Mouse (Mus musculus) CH12.LX (cell line): ENCODE measurements around the gene Akr1cl. TPM values are rescaled to one million over a fixed set of nuclear protein-coding genes. Genes with fewer than 3 reads are reported as not detected.

Source experiments
- DNase-seq: peaks from one replicate; pipeline ENCODE4 v3.0.0-alpha.2; 2013; ENCODE audit errors: extremely low read depth
- H3K27ac ChIP-seq: 2 replicates; pipeline ENCODE4 v1.5.1; 2012; ENCODE audit warnings: low read depth, mild to moderate bottlenecking, control low read depth, moderate library complexity; ENCODE audit not compliant: insufficient read depth
- H3K27me3 ChIP-seq: replicated peaks from 2 replicates; pipeline ENCODE3; 2012; ENCODE audit warnings: inconsistent platforms
- H3K36me3 ChIP-seq, 2 experiments: replicated peaks in 1 of 2; 2 replicates each; pipeline versions ENCODE3 to v1.6.1; 2012; ENCODE audit warnings: inconsistent platforms in 1 of 2, low read length in 1 of 2, mild to moderate bottlenecking in 1 of 2, mixed read lengths in 1 of 2, moderate library complexity in 1 of 2; ENCODE audit not compliant: control insufficient read depth in 1 of 2, insufficient read depth in 1 of 2
- H3K4me1 ChIP-seq, 2 experiments: 2 replicates each; pipeline ENCODE4 v1.6.1; 2012; ENCODE audit warnings: inconsistent platforms in 1 of 2, moderate library complexity in 1 of 2; ENCODE audit not compliant: insufficient read depth in 2 of 2, control insufficient read depth in 1 of 2
- H3K4me2 ChIP-seq: 2 replicates; pipeline ENCODE4 v1.6.1; 2012; ENCODE audit warnings: low read depth, mild to moderate bottlenecking, control low read depth; ENCODE audit not compliant: poor library complexity, insufficient read depth, severe bottlenecking
- H3K4me3 ChIP-seq, 3 experiments: fragments of 150-350 bp in 1 of 3; sonication (generic) in 1 of 3; replicated peaks in 1 of 3; 2 replicates each; pipeline versions ENCODE3 to v1.5.1; 2011 to 2012; ENCODE audit warnings: low read depth in 2 of 3, low read length in 2 of 3, mild to moderate bottlenecking in 2 of 3, moderate library complexity in 2 of 3, control low read depth in 1 of 3, improper control_type of control experiment in 1 of 3, inconsistent platforms in 1 of 3, mixed read lengths in 1 of 3; ENCODE audit not compliant: poor library complexity in 1 of 3
- H3K79me2 ChIP-seq: replicated peaks from 2 replicates; pipeline ENCODE4 v1.6.1; 2012; ENCODE audit warnings: mild to moderate bottlenecking, moderate library complexity; ENCODE audit not compliant: control insufficient read depth, poor library complexity, insufficient read depth, severe bottlenecking; ENCODE audit errors: extremely low read depth
- H3K9ac ChIP-seq: 2 replicates; pipeline ENCODE4 v1.6.1; 2012; ENCODE audit warnings: low read depth, mild to moderate bottlenecking, control low read depth, moderate library complexity; ENCODE audit not compliant: insufficient read depth
- H3K9me3 ChIP-seq: replicated peaks from 2 replicates; pipeline ENCODE3; 2012; ENCODE audit warnings: low read length, inconsistent platforms, mixed read lengths
- BHLHE40 ChIP-seq: IDR thresholded peaks from 2 replicates; pipeline ENCODE4 v1.6.1; 2011; ENCODE audit warnings: mild to moderate bottlenecking, low read depth, low read length, improper control_type of control experiment
- CHD1 ChIP-seq: IDR thresholded peaks from 2 replicates; pipeline ENCODE4 v1.6.1; 2012; ENCODE audit warnings: low read depth, low read length, improper control_type of control experiment, inconsistent platforms
- CTCF ChIP-seq, 2 experiments: IDR thresholded peaks in 1 of 2; conservative IDR thresholded peaks in 1 of 2; 2 replicates each; pipeline ENCODE4 v1.5.1; 2011 to 2012; ENCODE audit warnings: low read depth in 2 of 2, low read length in 2 of 2, improper control_type of control experiment in 1 of 2, inconsistent platforms in 1 of 2, mild to moderate bottlenecking in 1 of 2, moderate library complexity in 1 of 2
- E2F4 ChIP-seq: IDR thresholded peaks from 2 replicates; pipeline ENCODE4 v1.6.1; 2011; ENCODE audit warnings: low read depth, low read length, improper control_type of control experiment; ENCODE audit not compliant: insufficient replicate concordance
- ELF1 ChIP-seq: IDR thresholded peaks from 2 replicates; pipeline ENCODE4 v1.6.1; 2014; ENCODE audit warnings: low read depth, mild to moderate bottlenecking, inconsistent platforms, low read length, improper control_type of control experiment
- ETS1 ChIP-seq: conservative IDR thresholded peaks from 2 replicates; pipeline ENCODE4 v1.6.1; 2012; ENCODE audit warnings: low read depth, mild to moderate bottlenecking, inconsistent platforms, low read length, improper control_type of control experiment, moderate library complexity
- GABPA ChIP-seq: IDR thresholded peaks from 2 replicates; pipeline ENCODE4 v1.6.1; 2012; ENCODE audit warnings: low read depth, low read length, improper control_type of control experiment, inconsistent platforms; ENCODE audit not compliant: insufficient replicate concordance
- IRF4 ChIP-seq: IDR thresholded peaks from 2 replicates; pipeline ENCODE4 v1.6.1; 2014; ENCODE audit warnings: low read depth, mild to moderate bottlenecking, inconsistent platforms, low read length, improper control_type of control experiment
- JUN ChIP-seq: IDR thresholded peaks from 2 replicates; pipeline ENCODE4 v1.6.1; 2011; ENCODE audit warnings: low read depth, mild to moderate bottlenecking, low read length, improper control_type of control experiment, moderate library complexity; ENCODE audit not compliant: insufficient read depth
- JUND ChIP-seq: conservative IDR thresholded peaks from 2 replicates; pipeline ENCODE4 v1.6.1; 2011; ENCODE audit warnings: low read depth, low read length, improper control_type of control experiment
- MAZ ChIP-seq: IDR thresholded peaks from 2 replicates; pipeline ENCODE4 v1.6.1; 2012; ENCODE audit warnings: low read depth, mild to moderate bottlenecking, inconsistent platforms, low read length, improper control_type of control experiment, moderate library complexity
- MYC ChIP-seq: IDR thresholded peaks from 2 replicates; pipeline ENCODE4 v1.6.1; 2011; ENCODE audit warnings: low read depth, mild to moderate bottlenecking, improper control_type of control experiment, low read length
- NELFE ChIP-seq: IDR thresholded peaks from 2 replicates; pipeline ENCODE4 v1.6.1; 2011; ENCODE audit warnings: low read depth, low read length, improper control_type of control experiment
- PAX5 ChIP-seq: IDR thresholded peaks from 2 replicates; pipeline ENCODE4 v1.6.1; 2012; ENCODE audit warnings: low read length, inconsistent platforms, mixed read lengths
- RAD21 ChIP-seq: IDR thresholded peaks from 2 replicates; pipeline ENCODE4 v1.6.1; 2011; ENCODE audit warnings: low read depth, mild to moderate bottlenecking, low read length, improper control_type of control experiment, moderate library complexity
- RCOR1 ChIP-seq: conservative IDR thresholded peaks from 2 replicates; pipeline ENCODE4 v1.6.1; 2012; ENCODE audit warnings: low read depth, mild to moderate bottlenecking, inconsistent platforms, low read length, improper control_type of control experiment
- SIN3A ChIP-seq: IDR thresholded peaks from 2 replicates; pipeline ENCODE4 v1.6.1; 2012; ENCODE audit warnings: low read length, improper control_type of control experiment, inconsistent platforms
- TCF12 ChIP-seq: IDR thresholded peaks from 2 replicates; pipeline ENCODE4 v1.6.1; 2014; ENCODE audit warnings: low read depth, mild to moderate bottlenecking, inconsistent platforms, low read length, improper control_type of control experiment
- ZMIZ1 ChIP-seq: IDR thresholded peaks from 2 replicates; pipeline ENCODE4 v1.6.1; 2012; ENCODE audit warnings: low read depth, mild to moderate bottlenecking, inconsistent platforms, low read length, improper control_type of control experiment
- dilution Hi-C: fragments of 300-500 bp; cut with MboI; formaldehyde crosslinking; loops from 2 replicates; pipeline ENCODE4 v1.14.3; 2020; ENCODE audit warnings: low sequenced_read_pairs; ENCODE audit not compliant: extremely low pct_unique_long_range_greater_than_20kb, extremely low pct_ligation_motif_present
- in situ Hi-C: fragments of 300-500 bp; cut with MboI; formaldehyde crosslinking; loops from 3 replicates; pipeline ENCODE4 v1.14.3; 2019; ENCODE audit warnings: low sequenced_read_pairs, low pct_ligation_motif_present, low pct_unique_long_range_greater_than_20kb, mixed read lengths
- polyA plus RNA-seq: library from polyadenylated mRNA; unstranded; fragments of >175 nt; gene quantifications from 2 replicates; pipeline ENCODE4 v1.2.1, GENCODE M21; 2012; ENCODE audit warnings: low read depth; ENCODE audit not compliant: insufficient read length
- total RNA-seq, 2 experiments: library from RNA; depleted of rRNA; stranded (reverse); fragments of 300-350 nt in 1 of 2; fragments of >200 nt in 1 of 2; gene quantifications; 2 replicates each; pipeline ENCODE4 v1.2.3; 2012 to 2014

Akr1cl gene
- total and polyA plus RNA-seq, 3 experiments: not detected

GRCm38 (mm10) chr1:65043433-65043832 lies 10.9 kb upstream of the Akr1cl start:
- Histone ChIP-seq H3K9me3 (no peaks in the 10 kb centered on the region), H3K27ac (no peak overlapping the region), H3K36me3 (no peaks in the 10 kb centered on the region), H3K9ac (no peak overlapping the region), H3K4me1 (peaks cover 3 to 28% of the 10 kb centered on the region in 2 experiments; a peak in 3 of 4 replicates), H3K27me3 (no peaks in the 10 kb centered on the region), H3K79me2 (no peaks in the 10 kb centered on the region), H3K4me2 (no peak overlapping the region), H3K4me3 (no peak overlapping the region)
- DNase-seq: no peak
- dilution Hi-C loops: no loop called here
- in situ Hi-C loops: no loop called here
- TF ChIP-seq IRF4: no peak
- no peak for TF ChIP-seq GABPA
- TF ChIP-seq PAX5: no peak
- TF ChIP-seq ZMIZ1: no peak

DNA sequence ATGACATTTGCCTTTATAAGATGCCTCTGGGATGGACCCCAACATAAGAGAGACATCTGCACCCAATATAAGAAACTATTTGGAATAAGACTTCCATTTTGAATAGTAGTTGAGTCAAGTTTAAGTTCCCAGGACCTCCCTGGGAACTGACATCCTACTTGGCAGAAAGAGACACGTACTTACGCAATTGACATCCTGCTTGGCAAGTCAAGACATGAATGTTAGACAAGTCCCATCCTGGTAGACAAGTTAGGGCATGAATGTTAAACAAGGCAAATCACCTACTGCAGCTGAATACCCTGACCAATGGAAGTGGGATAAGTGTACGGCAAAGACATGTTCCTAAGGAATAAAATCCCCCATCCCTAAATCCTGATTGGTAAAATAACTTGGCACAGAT lies 9.3 kb upstream of the Akr1cl start:
- in situ Hi-C loops (no loop called here), dilution Hi-C loops (no loop called here)
- H3K4me3 ChIP-seq: no peak overlapping the region
- H3K9me3 ChIP-seq: no peaks in the 10 kb centered on the region
- DNase-seq: no peak
- H3K27ac ChIP-seq: no peak overlapping the region
- no peaks in the 10 kb centered on the region for H3K36me3 ChIP-seq
- H3K4me2 ChIP-seq: no peak overlapping the region
- H3K9ac ChIP-seq: no peak overlapping the region
- TF ChIP-seq CHD1 (peak; percentile 97), JUN (no peak), TCF12 (no peak)
- no peaks in the 10 kb centered on the region for H3K79me2 ChIP-seq
- H3K27me3 ChIP-seq: no peaks in the 10 kb centered on the region
- peaks cover 3 to 28% of the 10 kb centered on the region in 2 experiments; a peak in 3 of 4 replicates for H3K4me1 ChIP-seq

GRCm38 (mm10) chr1:65040806-65041205 lies 8.2 kb upstream of the Akr1cl start:
- Histone ChIP-seq H3K4me2 (no peak overlapping the region), H3K36me3 (no peaks in the 10 kb centered on the region), H3K9ac (no peak overlapping the region)
- no peak for DNase-seq
- dilution Hi-C loops: no loop called here
- TF ChIP-seq TCF12 (no peak), E2F4 (no peak), ETS1 (no peak), ZMIZ1 (no peak), ELF1 (no peak), JUND (no peak), BHLHE40 (no peak), RCOR1 (no peak), SIN3A (no peak), MAZ (no peak), RAD21 (no peak), NELFE (no peak), CTCF (conservative IDR thresholded peaks at IDR 0.05 in 1 of 2, IDR thresholded peaks at IDR 0.05 in 1 of 2; ENCODE audit: low read depth in 2 of 2, low read length in 2 of 2) (no peak), MYC (no peak)
- TF ChIP-seq, all 38 proteins: peak for 0
- Histone ChIP-seq H3K79me2 (no peaks in the 10 kb centered on the region), H3K9me3 (no peaks in the 10 kb centered on the region), H3K27ac (no peak overlapping the region), H3K4me1 (peaks cover 3 to 28% of the 10 kb centered on the region in 2 experiments; a peak in 3 of 4 replicates), H3K4me3 (no peak overlapping the region), H3K27me3 (no peaks in the 10 kb centered on the region)
- in situ Hi-C loops: no loop called here
